Mouse (Mus musculus) induced T-regulatory cell, adult 2 months (primary cell): Measurements from ENCODE around the gene Mrps5.
"Not testable (repeated sequence)": the region's sequence is repeated elsewhere in the genome, so short reads cannot be mapped to it uniquely, and the experiment has no call there.

Experiments used
- DNase-seq: peaks from one replicate; pipeline ENCODE4 v3.0.0-alpha.2; 2012; ENCODE audit warnings: low read depth

The Mrps5 gene

GRCm38 (mm10) chr2:127586694-127587513 lies at the start of gene Mrps5, which contains the start of gene Zfp661:
Mrps5 (plus strand) TSS chr2:127587222.
Zfp661 (minus strand) TSS chr2:127587094.
- peak; percentile 88 for DNase-seq

- DNase-seq = no peak
Measured at GRCm38 (mm10) chr2:127537548-127537947, 49.5 kb upstream of the Mrps5 start.

- no peak for DNase-seq
Measured at GRCm38 (mm10) chr2:127539494-127539893, 47.5 kb upstream of the Mrps5 start.

- DNase-seq = no peak
Measured at GRCm38 (mm10) chr2:127541185-127541584, 45.8 kb upstream of the Mrps5 start, which contains the start of gene Prom2. Prom2 (minus strand) TSS chr2:127541467.

GRCm38 (mm10) chr2:127541697-127542096 lies 45.3 kb upstream of the Mrps5 start:
- no peak for DNase-seq

GRCm38 (mm10) chr2:127548342-127549074 lies 38.5 kb upstream of the Mrps5 start:
- no peak for DNase-seq

GRCm38 (mm10) chr2:127549711-127550110 lies 37.3 kb upstream of the Mrps5 start:
- no peak for DNase-seq

- no peak for DNase-seq
Measured at GRCm38 (mm10) chr2:127550446-127550845, 36.6 kb upstream of the Mrps5 start.

- no peak for DNase-seq
Measured at GRCm38 (mm10) chr2:127551078-127551477, 35.9 kb upstream of the Mrps5 start.

GRCm38 (mm10) chr2:127559070-127559966 lies 27.7 kb upstream of the Mrps5 start:
- DNase-seq = peak; percentile 57

- DNase-seq = no peak
Measured at GRCm38 (mm10) chr2:127573322-127573721, 13.7 kb upstream of the Mrps5 start.

GRCm38 (mm10) chr2:127584436-127584858 lies 2.6 kb upstream of the Mrps5 start:
- peak; percentile 96 for DNase-seq

- DNase-seq = no peak
Measured at GRCm38 (mm10) chr2:127587514-127587844, 457 bp downstream of the Mrps5 start.

- no peak for DNase-seq
Measured at GRCm38 (mm10) chr2:127588897-127589296, 1.9 kb downstream of the Mrps5 start.

GRCm38 (mm10) chr2:127590204-127590603 lies 3.2 kb downstream of the Mrps5 start:
- DNase-seq = peak; percentile 60

GRCm38 (mm10) chr2:127590840-127591239 lies 3.8 kb downstream of the Mrps5 start:
- DNase-seq = peak; percentile 31

GRCm38 (mm10) chr2:127603383-127603782 lies 16.4 kb downstream of the Mrps5 start:
- DNase-seq = not testable (repeated sequence)

GRCm38 (mm10) chr2:127605203-127605602 lies 18.2 kb downstream of the Mrps5 start:
- DNase-seq = no peak

- DNase-seq = peak; percentile 33
Measured at GRCm38 (mm10) chr2:127608234-127608633, 21.2 kb downstream of the Mrps5 start.

- DNase-seq = no peak
Measured at GRCm38 (mm10) chr2:127608986-127609385, 22.0 kb downstream of the Mrps5 start.

- no peak for DNase-seq
Measured at GRCm38 (mm10) chr2:127611386-127611785, 24.4 kb downstream of the Mrps5 start.

GRCm38 (mm10) chr2:127612288-127612687 lies 25.3 kb downstream of the Mrps5 start:
- DNase-seq = no peak
